Mouse (Mus musculus) brain, embryonic 14.5 days (tissue): ENCODE measurements around the gene Cpe.

ENCODE experiments used
- CTCF ChIP-seq: fragments of 200-500 bp; IDR thresholded peaks from 2 replicates; pipeline ENCODE4 v1.5.1; 2012; ENCODE audit warnings: inconsistent platforms, mild to moderate bottlenecking, moderate library complexity, borderline replicate concordance; ENCODE audit not compliant: insufficient read depth, insufficient read length; ENCODE audit errors: extremely low read depth
- POLR2A ChIP-seq: fragments of 200-500 bp; IDR thresholded peaks from 2 replicates; pipeline ENCODE4 v1.6.1; 2012; ENCODE audit warnings: mild to moderate bottlenecking, inconsistent platforms, borderline replicate concordance; ENCODE audit not compliant: poor library complexity, insufficient read depth, insufficient read length, severe bottlenecking; ENCODE audit errors: extremely low read depth

DNA sequence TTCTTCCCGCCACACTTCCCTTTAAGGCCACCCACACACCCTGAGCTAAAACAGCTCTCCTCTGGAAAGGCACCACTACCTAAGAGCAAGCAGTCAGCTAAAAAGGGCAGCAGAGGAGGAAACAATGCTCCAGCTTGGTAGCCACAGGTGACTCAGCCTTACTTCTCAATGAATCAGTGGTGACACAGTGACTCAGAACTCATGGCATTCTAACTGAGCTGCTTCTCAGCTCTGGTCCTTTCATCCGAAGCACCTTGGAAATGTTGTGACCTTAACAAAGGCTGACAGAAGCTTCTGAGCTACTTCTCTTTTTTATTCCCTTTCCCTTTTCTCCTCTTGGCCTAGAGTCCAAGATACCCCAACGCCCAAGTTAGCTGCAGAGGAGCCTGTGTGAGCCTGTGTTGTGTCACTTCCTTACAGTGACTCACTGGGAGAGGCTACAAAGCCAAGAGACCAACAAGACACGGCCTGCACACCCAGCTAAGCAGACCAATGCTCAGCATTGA, 33.4 kb upstream of the Cpe start:
- TF ChIP-seq CTCF (no peak), POLR2A (no peak)
